26 mouse cellular contexts compared by ENCODE assay signal in genomic region chr9:50540170-50540569, GRCm38 (mm10). TPM values are rescaled to one million over a fixed set of nuclear protein-coding genes. Genes with fewer than 3 reads are reported as not detected.
DNase-seq lines count a peak whose midpoint lies in the region; ATAC-seq and TF ChIP-seq lines count a peak whose summit lies in the region.
"Had no signal": no experiment of that assay in that cellular context is flagged by ENCODE, and none has a peak within 500 bp of the region (broad histone marks: within the 10 kb centered on the region; RNA-seq: fewer than 3 reads in every experiment).

No protein-coding gene starts in this region.

- no peaks in the 10 kb centered on the region; the same call in 1 of the 2 replicates for H3K4me1 ChIP-seq in liver, embryonic 16.5 days (ENCODE audit: control insufficient read depth, low read depth, low read length)
- H3K4me1 ChIP-seq in forebrain, embryonic 10.5 days: peaks cover 15% of the 10 kb centered on the region
- H3K4me1 ChIP-seq in forebrain, postnatal 0 days (ENCODE audit: insufficient read depth): no peaks in the 10 kb centered on the region
- H3K4me1 ChIP-seq in hindbrain, embryonic 11.5 days (replicated peaks; ENCODE audit: control insufficient read depth, insufficient read depth, low read length): no peaks in the 10 kb centered on the region
- H3K4me1 ChIP-seq: heart, embryonic 13.5 days; lung, embryonic 15.5 days had no signal

- peak overlapping the region; percentile 17; the same call in 1 of the 2 replicates for H3K27ac ChIP-seq in liver, embryonic 16.5 days (ENCODE audit: low read length)
- peak overlapping the region; percentile 48; the same call in 1 of the 2 replicates for H3K27ac ChIP-seq in forebrain, embryonic 10.5 days
- no peak overlapping the region for H3K27ac ChIP-seq in forebrain, postnatal 0 days (ENCODE audit: low read depth, low read length)
- H3K27ac ChIP-seq in hindbrain, embryonic 11.5 days (ENCODE audit: low read depth, low read length): no peak overlapping the region
- H3K27ac ChIP-seq: heart, embryonic 13.5 days; limb, embryonic 10.5 days; lung, embryonic 15.5 days had no signal

- H3K36me3 ChIP-seq in liver, embryonic 16.5 days (ENCODE audit: control insufficient read depth, insufficient read depth): no peaks in the 10 kb centered on the region
- no peaks in the 10 kb centered on the region for H3K36me3 ChIP-seq in forebrain, embryonic 10.5 days (replicated peaks)
- no peaks in the 10 kb centered on the region for H3K36me3 ChIP-seq in forebrain, postnatal 0 days (ENCODE audit: insufficient read depth)
- no peaks in the 10 kb centered on the region for H3K36me3 ChIP-seq in hindbrain, embryonic 11.5 days (ENCODE audit: control insufficient read depth, insufficient read depth, low read length)
- H3K36me3 ChIP-seq: heart, embryonic 13.5 days; limb, embryonic 10.5 days; lung, embryonic 15.5 days had no signal

- H3K27me3 ChIP-seq in liver, embryonic 16.5 days (ENCODE audit: control insufficient read depth, insufficient read depth, low read depth, low read length): no peaks in the 10 kb centered on the region
- H3K27me3 ChIP-seq in forebrain, embryonic 10.5 days (ENCODE audit: poor library complexity, severe bottlenecking): no peaks in the 10 kb centered on the region
- H3K27me3 ChIP-seq in forebrain, postnatal 0 days (ENCODE audit: insufficient read depth, low read length): no peaks in the 10 kb centered on the region
- H3K27me3 ChIP-seq in hindbrain, embryonic 11.5 days (ENCODE audit: control insufficient read depth, insufficient read depth, low read length): no peaks in the 10 kb centered on the region
- H3K27me3 ChIP-seq: lung, embryonic 15.5 days had no signal

- no peak overlapping the region for H3K4me3 ChIP-seq in liver, embryonic 16.5 days (ENCODE audit: low read depth, low read length)
- no peak overlapping the region for H3K4me3 ChIP-seq in forebrain, embryonic 10.5 days
- no peak overlapping the region for H3K4me3 ChIP-seq in forebrain, postnatal 0 days (ENCODE audit: low read depth, low read length)
- H3K4me3 ChIP-seq in hindbrain, embryonic 11.5 days (ENCODE audit: low read depth, low read length): no peak overlapping the region
- H3K4me3 ChIP-seq: heart, embryonic 13.5 days; limb, embryonic 10.5 days; lung, embryonic 15.5 days; myocyte had no signal

- no peak overlapping the region for H3K9ac ChIP-seq in liver, embryonic 16.5 days (ENCODE audit: low read depth, low read length)
- H3K9ac ChIP-seq in forebrain, postnatal 0 days: no peak overlapping the region
- H3K9ac ChIP-seq in hindbrain, embryonic 11.5 days (ENCODE audit: low read depth, low read length): no peak overlapping the region
- H3K9ac ChIP-seq: heart, embryonic 13.5 days; lung, embryonic 15.5 days had no signal

- no peak overlapping the region for H3K4me2 ChIP-seq in liver, embryonic 16.5 days (ENCODE audit: low read depth, low read length)
- peak overlapping the region; percentile 28 for H3K4me2 ChIP-seq in forebrain, postnatal 0 days (ENCODE audit: low read depth)
- no peak overlapping the region for H3K4me2 ChIP-seq in hindbrain, embryonic 11.5 days (replicated peaks; ENCODE audit: low read depth, low read length)
- H3K4me2 ChIP-seq: heart, embryonic 13.5 days; liver, embryonic 11.5 days; lung, embryonic 15.5 days had no signal

- DNase-seq in liver: no peak
- no peak for DNase-seq in forebrain, embryonic 10.5 days (ENCODE audit: extremely low spot score, low spot score)
- no peak for DNase-seq in forebrain, postnatal 0 days
- DNase-seq in urinary bladder, postnatal 25 days (ENCODE audit: low spot score): no peak
- DNase-seq in hindbrain, embryonic 11.5 days (ENCODE audit: low spot score): no peak
- no peak for DNase-seq in frontal cortex, postnatal 14 days (ENCODE audit: low spot score in 2 of 2)
- DNase-seq: cerebellum, adult 9-11 months; embryo, embryonic 11 days; kidney, adult 11 months; kidney, postnatal 14 days; lung, postnatal 4 days; midbrain, embryonic 14.5 days; spleen, adult 18-20 months had no signal

- H3K9me3 ChIP-seq in liver, embryonic 16.5 days (replicated peaks; ENCODE audit: control insufficient read depth, low read length): no peaks in the 10 kb centered on the region
- H3K9me3 ChIP-seq in forebrain, embryonic 10.5 days: no peaks in the 10 kb centered on the region
- no peaks in the 10 kb centered on the region for H3K9me3 ChIP-seq in forebrain, postnatal 0 days (ENCODE audit: low read length)
- no peaks in the 10 kb centered on the region for H3K9me3 ChIP-seq in hindbrain, embryonic 11.5 days (ENCODE audit: control insufficient read depth, low read length)
- H3K9me3 ChIP-seq: heart, embryonic 13.5 days; limb, embryonic 10.5 days; lung, embryonic 15.5 days had no signal

- WGBS in liver, embryonic 16.5 days (ENCODE audit: insufficient replicate concordance): 29% methylated on average over 7 of the region's 7 CpGs
- WGBS in forebrain, embryonic 10.5 days: 79% methylated on average over 7 of the region's 7 CpGs
- WGBS in forebrain, postnatal 0 days: 33% methylated on average over 7 of the region's 7 CpGs
- WGBS in hindbrain, embryonic 11.5 days: 83% methylated on average over 7 of the region's 7 CpGs

- no peak for TF ChIP-seq CTCF in forebrain, postnatal 0 days (IDR thresholded peaks at IDR 0.05; ENCODE audit: low read depth)

- ATAC-seq in liver, embryonic 16.5 days (ENCODE audit: low read depth): no peak
- ATAC-seq in forebrain, postnatal 0 days: no peak
- 0 out of 2 replicates have a peak, but pooled peaks have one; percentile 44 for ATAC-seq in neutrophil, adult 5-6 weeks (ENCODE audit: extremely low read depth, insufficient number of reproducible peaks, low FRiP score, poor library complexity, severe bottlenecking)
- no peak for ATAC-seq in hindbrain, embryonic 11.5 days (ENCODE audit: low FRiP score)

RNA-seq across cellular contexts. Expression of gene Pts, which starts 11.6 kb away (rescaled TPM):
- 30.1 and 30.5 TPM in 2 replicates for polyA plus RNA-seq in liver, embryonic 16.5 days (2015; fragmentation: Nextera tagmentation; extraction: Ambion mirVana)
- 81.2 and 86.5 TPM in 2 replicates for polyA plus RNA-seq in forebrain, embryonic 10.5 days (2016; fragmentation: Nextera tagmentation; extraction: Ambion mirVana)
- 83.7 and 102 TPM in 2 replicates for total RNA-seq in forebrain, postnatal 0 days (2014; rRNA removed)
- polyA plus RNA-seq in forebrain, postnatal 0 days (2015; fragmentation: Nextera tagmentation; extraction: Ambion mirVana): 101 and 112 TPM in 2 replicates
- 98.8 and 106 TPM in 2 replicates for total RNA-seq in neutrophil, adult 5-6 weeks (2017)
- polyA plus RNA-seq in hindbrain, embryonic 11.5 days (2014; fragmentation: Nextera tagmentation; extraction: Ambion mirVana): 92.6 and 98.2 TPM in 2 replicates

RNA-seq across cellular contexts. Expression of gene Il18, which starts 14.5 kb away (rescaled TPM):
- polyA plus RNA-seq in liver, embryonic 16.5 days (2015; fragmentation: Nextera tagmentation; extraction: Ambion mirVana): 12.0 and 13.3 TPM in 2 replicates
- 3.7 and 4.5 TPM in 2 replicates for polyA plus RNA-seq in forebrain, embryonic 10.5 days (2016; fragmentation: Nextera tagmentation; extraction: Ambion mirVana)
- total RNA-seq in forebrain, postnatal 0 days (2014; rRNA removed): 17.4 and 22.9 TPM in 2 replicates
- polyA plus RNA-seq in forebrain, postnatal 0 days (2015; fragmentation: Nextera tagmentation; extraction: Ambion mirVana): 28.3 and 34.3 TPM in 2 replicates
- 8.5 and 10.0 TPM in 2 replicates for total RNA-seq in neutrophil, adult 5-6 weeks (2017)
- polyA plus RNA-seq in hindbrain, embryonic 11.5 days (2014; fragmentation: Nextera tagmentation; extraction: Ambion mirVana): 5.2 and 8.5 TPM in 2 replicates

RNA-seq across cellular contexts. Expression of gene Bco2, which starts 14.8 kb away (rescaled TPM):
- polyA plus RNA-seq in liver, embryonic 16.5 days (2015; fragmentation: Nextera tagmentation; extraction: Ambion mirVana): 0.50 and 0.87 TPM in 2 replicates
- polyA plus RNA-seq in forebrain, embryonic 10.5 days (2016; fragmentation: Nextera tagmentation; extraction: Ambion mirVana): 0.25 TPM in 2 replicates
- total RNA-seq in forebrain, postnatal 0 days (2014; rRNA removed): 0.76 and 0.92 TPM in 2 replicates
- 0.65 and 0.80 TPM in 2 replicates for polyA plus RNA-seq in forebrain, postnatal 0 days (2015; fragmentation: Nextera tagmentation; extraction: Ambion mirVana)
- 0.86 and 2.2 TPM in 2 replicates for total RNA-seq in neutrophil, adult 5-6 weeks (2017)
- 0.14 and 0.20 TPM in 2 replicates for polyA plus RNA-seq in hindbrain, embryonic 11.5 days (2014; fragmentation: Nextera tagmentation; extraction: Ambion mirVana)
- polyA plus RNA-seq: heart, embryonic 13.5 days had no signal

RNA-seq across cellular contexts. Expression of gene Tex12, which starts 21.0 kb away (rescaled TPM):
- polyA plus RNA-seq in liver, embryonic 16.5 days (2015; fragmentation: Nextera tagmentation; extraction: Ambion mirVana): not detected in 2 replicates
- 0.17 TPM in 1 of 2 replicates, not detected in the other for polyA plus RNA-seq in forebrain, embryonic 10.5 days (2016; fragmentation: Nextera tagmentation; extraction: Ambion mirVana)
- not detected in 2 replicates for total RNA-seq in forebrain, postnatal 0 days (2014; rRNA removed)
- polyA plus RNA-seq in forebrain, postnatal 0 days (2015; fragmentation: Nextera tagmentation; extraction: Ambion mirVana): 0.17 TPM in 1 of 2 replicates, not detected in the other
- total RNA-seq in neutrophil, adult 5-6 weeks (2017): not detected in 2 replicates
- polyA plus RNA-seq in hindbrain, embryonic 11.5 days (2014; fragmentation: Nextera tagmentation; extraction: Ambion mirVana): 0.15 and 0.17 TPM in 2 replicates
- total RNA-seq: gastrocnemius, adult 18-20 months; heart, postnatal 25 days; left cerebral cortex, adult 18-20 months had no signal
- polyA plus RNA-seq: C2C12; embryonic facial prominence, embryonic 14.5 days; heart, embryonic 13.5 days; limb, embryonic 10.5 days; liver, embryonic 11.5 days; lung, embryonic 15.5 days; myocyte; thymus, postnatal 0 days had no signal

RNA-seq across cellular contexts. Expression of gene Plet1, which starts 45.8 kb away (rescaled TPM):
- polyA plus RNA-seq in liver, embryonic 16.5 days (2015; fragmentation: Nextera tagmentation; extraction: Ambion mirVana): 0.27 and 0.51 TPM in 2 replicates
- polyA plus RNA-seq in forebrain, embryonic 10.5 days (2016; fragmentation: Nextera tagmentation; extraction: Ambion mirVana): 0.24 and 0.28 TPM in 2 replicates
- not detected in 2 replicates for total RNA-seq in forebrain, postnatal 0 days (2014; rRNA removed)
- polyA plus RNA-seq in forebrain, postnatal 0 days (2015; fragmentation: Nextera tagmentation; extraction: Ambion mirVana): 0.11 and 0.34 TPM in 2 replicates
- total RNA-seq in neutrophil, adult 5-6 weeks (2017): 17.9 and 21.0 TPM in 2 replicates
- polyA plus RNA-seq in hindbrain, embryonic 11.5 days (2014; fragmentation: Nextera tagmentation; extraction: Ambion mirVana): 0.59 and 0.68 TPM in 2 replicates
- total RNA-seq: gastrocnemius, adult 18-20 months; left cerebral cortex, adult 18-20 months had no signal
- polyA plus RNA-seq: limb, embryonic 10.5 days had no signal

Comparison
In these comparisons a context has a peak if more than half of its experiments do, and no peak if none do; other contexts are left out.
1. H3K27ac ChIP-seq: peak in liver, embryonic 16.5 days (single experiment) and forebrain, embryonic 10.5 days (single experiment); none in forebrain, postnatal 0 days (single experiment) and hindbrain, embryonic 11.5 days (single experiment).